Mouse (Mus musculus) liver, embryonic 15.5 days (tissue): ENCODE measurements around the gene Nfic. TPM values are rescaled to one million over a fixed set of nuclear protein-coding genes. Genes with fewer than 3 reads are reported as not detected.

Experiments used
- ATAC-seq: fragments of 200-750 bp; cut with Nextera tagmentation; 2 replicates; pipeline ENCODE4 v1.8.0; 2017; ENCODE audit warnings: moderate number of reproducible peaks, mild to moderate bottlenecking, moderate library complexity; ENCODE audit not compliant: insufficient read depth
- H3K27ac ChIP-seq: fragments of 300-500 bp; sonication (generic); replicated peaks from 2 replicates; pipeline ENCODE4 v1.5.1; 2015; ENCODE audit warnings: mild to moderate bottlenecking, inconsistent platforms
- H3K27me3 ChIP-seq: fragments of 300-500 bp; sonication (generic); 2 replicates; pipeline ENCODE4 v1.6.1; 2015; ENCODE audit warnings: mild to moderate bottlenecking, inconsistent platforms
- H3K36me3 ChIP-seq: fragments of 300-500 bp; sonication (generic); replicated peaks from 2 replicates; pipeline ENCODE4 v1.6.1; 2015; ENCODE audit warnings: moderate library complexity, mild to moderate bottlenecking, inconsistent platforms
- H3K4me1 ChIP-seq: fragments of 300-500 bp; sonication (generic); replicated peaks from 2 replicates; pipeline ENCODE4 v1.6.1; 2015; ENCODE audit warnings: inconsistent platforms
- H3K4me2 ChIP-seq: fragments of 300-500 bp; sonication (generic); 2 replicates; pipeline ENCODE4 v1.6.1; 2015; ENCODE audit warnings: moderate library complexity, mild to moderate bottlenecking, inconsistent platforms
- H3K4me3 ChIP-seq: fragments of 300-500 bp; sonication (generic); replicated peaks from 2 replicates; pipeline ENCODE4 v1.5.1; 2015; ENCODE audit warnings: mild to moderate bottlenecking, inconsistent platforms
- H3K9ac ChIP-seq: fragments of 300-500 bp; sonication (generic); 2 replicates; pipeline ENCODE4 v1.6.1; 2015; ENCODE audit warnings: moderate library complexity, mild to moderate bottlenecking, inconsistent platforms
- H3K9me3 ChIP-seq: fragments of 300-500 bp; sonication (generic); replicated peaks from 2 replicates; pipeline ENCODE4 v1.6.1; 2016; ENCODE audit warnings: inconsistent platforms
- whole genome bisulfite sequencing: fragments of 180-500 bp; shearing (Covaris S2); methylation state at CpG from one replicate; pipeline ENCODE4 v1.1.7; 2015; ENCODE audit warnings: mixed read lengths; ENCODE audit not compliant: insufficient replicate concordance; 5-methylcytosine and 5-hydroxymethylcytosine counted together
- polyA plus RNA-seq: library from polyadenylated mRNA; unstranded; fragments of >200 nt; fragmentation: Nextera tagmentation; extraction: Ambion mirVana; gene quantifications from 2 replicates; pipeline ENCODE4 v1.2.1, GENCODE M21; 2015

Nfic gene
- polyA plus RNA-seq, 1 experiment from 2014 or later = 11.5 TPM

DNA sequence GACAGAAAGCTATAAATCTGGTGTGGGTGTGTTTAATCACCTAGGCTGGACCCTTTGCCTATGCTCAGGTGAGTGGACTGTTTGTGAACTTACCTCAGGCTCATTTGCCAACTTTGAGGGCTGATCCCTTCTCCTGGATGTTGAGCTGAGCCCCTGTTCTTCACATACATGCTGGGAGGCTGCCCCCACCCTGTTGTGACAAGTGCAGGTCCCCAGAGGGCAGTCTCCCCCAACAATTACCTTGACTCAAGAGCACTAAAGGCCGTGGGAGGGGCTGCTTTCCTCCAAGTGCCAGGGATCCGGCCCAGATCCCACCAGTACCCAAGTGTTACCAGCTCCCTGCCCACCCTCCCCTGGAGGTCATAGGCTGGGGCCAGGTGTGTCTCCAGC, 29.6 kb upstream of the Nfic start:
- H3K9ac ChIP-seq = no peak overlapping the region
- 14% methylated on average over 2 of the region's 2 CpGs for WGBS
- peaks cover 31% of the 10 kb centered on the region for H3K27me3 ChIP-seq
- no peak overlapping the region for H3K4me3 ChIP-seq
- H3K36me3 ChIP-seq = peaks cover 37% of the 10 kb centered on the region
- H3K4me2 ChIP-seq = no peak overlapping the region
- no peak overlapping the region for H3K27ac ChIP-seq
- no peak; the same call in 1 of the 2 replicates for ATAC-seq
- no peaks in the 10 kb centered on the region for H3K9me3 ChIP-seq
- peaks cover 22% of the 10 kb centered on the region for H3K4me1 ChIP-seq

DNA sequence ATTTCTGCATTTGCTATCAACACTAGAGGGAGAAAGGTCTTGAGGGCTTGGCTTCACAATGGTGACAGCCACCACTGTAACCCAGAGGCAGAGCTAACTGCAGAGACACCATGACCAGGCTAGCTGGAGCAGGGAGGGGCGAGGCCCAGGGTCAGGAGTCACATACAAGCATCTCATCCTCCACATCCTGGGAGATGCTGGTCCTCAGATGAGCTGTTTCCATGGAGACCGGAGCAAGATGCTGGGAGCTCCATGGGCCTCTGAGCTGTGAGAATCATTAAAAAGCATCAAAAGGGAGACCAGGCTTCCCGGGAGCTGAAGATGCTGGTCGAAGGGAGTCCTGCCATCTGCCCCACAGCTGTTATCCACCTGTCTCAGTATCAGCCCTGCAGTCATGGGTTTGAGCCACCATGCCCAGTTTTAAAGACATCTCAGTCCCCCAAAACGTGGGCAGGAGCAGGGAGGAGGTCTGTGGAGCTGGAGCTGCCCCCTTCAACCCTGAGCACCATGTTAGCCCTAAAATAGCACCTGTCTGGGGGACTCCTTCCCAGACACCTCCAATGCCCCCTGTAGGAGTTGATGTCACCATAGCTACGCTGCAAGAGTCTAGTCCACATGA, 29.1 kb upstream of the Nfic start:
- Histone ChIP-seq H3K4me2 (no peak overlapping the region), H3K27me3 (peaks cover 36% of the 10 kb centered on the region), H3K27ac (no peak overlapping the region), H3K9me3 (no peaks in the 10 kb centered on the region), H3K36me3 (peaks cover 32% of the 10 kb centered on the region), H3K4me3 (no peak overlapping the region), H3K9ac (no peak overlapping the region), H3K4me1 (peaks cover 22% of the 10 kb centered on the region)
- ATAC-seq = no peak
- 54% methylated on average over 6 of the region's 6 CpGs for WGBS

DNA sequence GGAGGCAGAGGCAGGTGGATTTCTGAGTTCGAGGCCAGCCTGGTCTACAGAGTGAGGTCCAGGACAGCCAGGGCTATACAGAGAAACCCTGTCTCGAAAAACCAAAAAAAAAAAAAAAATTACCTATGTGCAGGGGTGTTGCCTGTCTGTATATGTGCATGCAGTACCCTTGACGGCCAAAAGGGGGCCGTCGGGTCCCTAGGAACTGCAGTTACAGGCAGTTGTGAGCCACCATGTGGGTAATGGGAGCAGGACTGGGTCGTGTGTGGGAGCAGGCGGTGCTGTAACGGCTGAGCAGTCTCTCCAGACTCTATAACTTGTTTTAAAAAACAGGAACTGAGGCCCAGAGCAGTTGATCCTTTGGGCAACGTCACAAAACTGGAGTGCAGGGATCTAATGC, 28.5 kb upstream of the Nfic start:
- peaks cover 22% of the 10 kb centered on the region for H3K4me1 ChIP-seq
- WGBS = 13% methylated on average over 9 of the region's 9 CpGs
- H3K9me3 ChIP-seq = no peaks in the 10 kb centered on the region
- ATAC-seq = no peak
- H3K36me3 ChIP-seq = peaks cover 26% of the 10 kb centered on the region
- no peak overlapping the region for H3K9ac ChIP-seq
- no peak overlapping the region for H3K4me3 ChIP-seq
- no peak overlapping the region for H3K27ac ChIP-seq
- H3K27me3 ChIP-seq = peaks cover 39% of the 10 kb centered on the region
- H3K4me2 ChIP-seq = no peak overlapping the region

DNA sequence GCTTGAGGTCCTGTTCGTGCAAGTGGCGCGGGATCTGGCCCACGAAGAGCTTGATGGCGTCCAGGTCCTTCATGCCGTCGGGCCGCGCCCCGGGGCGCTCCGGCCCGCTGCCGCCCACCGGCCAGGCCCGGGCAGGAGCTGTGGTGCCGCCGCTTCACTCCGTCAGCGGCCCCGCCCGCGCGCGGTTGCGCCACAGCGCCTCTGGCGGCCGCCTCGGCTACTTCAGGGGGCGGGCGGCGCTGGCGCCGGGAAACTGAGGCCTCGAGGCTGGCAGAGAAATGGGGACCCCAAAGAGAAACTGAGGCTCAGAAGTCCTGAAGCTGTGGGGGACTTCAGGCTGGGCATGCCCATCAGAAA, 27.1 kb upstream of the Nfic start, which contains the start of gene Celf5:
TSS of gene Celf5 (minus strand) at position 177 of the 357 bp plus-strand sequence.
- Histone ChIP-seq H3K27me3 (peaks cover 54% of the 10 kb centered on the region), H3K9ac (no peak within 1 kb of the TSS), H3K9me3 (no peaks in the 10 kb centered on the region), H3K4me3 (peak within 1 kb of the TSS; percentile 42), H3K4me1 (peaks cover 26% of the 10 kb centered on the region), H3K4me2 (peak within 1 kb of the TSS; percentile 70), H3K36me3 (peaks cover 12% of the 10 kb centered on the region), H3K27ac (no peak within 1 kb of the TSS)
- ATAC-seq = peak; percentile 27; the same call in 1 of the 2 replicates
- under 1% methylated on average over 35 of the region's 36 CpGs for WGBS

DNA sequence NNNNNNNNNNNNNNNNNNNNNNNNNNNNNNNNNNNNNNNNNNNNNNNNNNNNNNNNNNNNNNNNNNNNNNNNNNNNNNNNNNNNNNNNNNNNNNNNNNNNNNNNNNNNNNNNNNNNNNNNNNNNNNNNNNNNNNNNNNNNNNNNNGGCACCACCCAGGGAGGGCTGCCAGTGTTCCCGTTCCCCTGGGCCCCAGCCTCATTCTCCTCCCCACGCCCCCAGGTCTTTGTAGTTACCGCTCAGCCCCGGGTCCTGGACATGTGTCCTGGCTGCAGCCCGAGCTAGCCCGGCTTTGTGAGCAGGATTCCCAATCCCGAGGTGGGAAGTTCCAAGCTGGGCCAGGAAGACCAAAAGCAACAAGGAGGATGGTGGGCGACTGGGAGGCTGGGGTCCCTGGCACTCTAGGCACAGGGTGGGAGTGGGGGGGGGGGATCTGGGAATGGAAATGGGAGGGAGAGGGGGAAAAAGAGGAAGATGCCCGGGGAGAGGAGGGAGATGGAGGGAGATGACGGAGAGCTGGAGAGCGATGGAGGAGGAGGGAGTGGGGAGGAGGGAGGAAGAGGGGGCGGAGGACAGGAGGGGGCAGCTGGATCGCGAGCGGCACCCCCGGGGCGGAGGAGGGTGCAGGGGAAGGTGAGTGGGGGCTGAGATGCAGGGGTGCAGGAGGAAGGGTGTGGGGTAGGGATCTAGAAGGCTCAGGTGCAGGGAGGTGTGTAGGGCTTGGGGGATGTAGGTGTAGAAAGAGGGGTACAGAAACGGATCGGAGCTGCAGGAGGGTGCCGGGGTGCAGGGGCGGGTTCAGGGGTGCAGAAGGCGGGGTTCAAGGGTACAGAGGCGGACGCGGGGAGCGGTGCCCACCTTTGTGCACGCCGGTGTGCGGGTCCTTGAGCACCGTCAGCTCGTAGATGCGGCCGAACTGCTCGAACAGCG, 26.4 kb upstream of the Nfic start:
- 4% methylated on average over 35 of the region's 35 CpGs for WGBS
- H3K4me3 ChIP-seq = peak overlapping the region; percentile 42
- no peak for ATAC-seq
- no peak overlapping the region for H3K27ac ChIP-seq
- no peak overlapping the region for H3K9ac ChIP-seq
- peaks cover 29% of the 10 kb centered on the region for H3K4me1 ChIP-seq
- H3K27me3 ChIP-seq = peaks cover 60% of the 10 kb centered on the region
- H3K4me2 ChIP-seq = peak overlapping the region; percentile 70
- H3K36me3 ChIP-seq = peaks cover 5% of the 10 kb centered on the region
- H3K9me3 ChIP-seq = no peaks in the 10 kb centered on the region

DNA sequence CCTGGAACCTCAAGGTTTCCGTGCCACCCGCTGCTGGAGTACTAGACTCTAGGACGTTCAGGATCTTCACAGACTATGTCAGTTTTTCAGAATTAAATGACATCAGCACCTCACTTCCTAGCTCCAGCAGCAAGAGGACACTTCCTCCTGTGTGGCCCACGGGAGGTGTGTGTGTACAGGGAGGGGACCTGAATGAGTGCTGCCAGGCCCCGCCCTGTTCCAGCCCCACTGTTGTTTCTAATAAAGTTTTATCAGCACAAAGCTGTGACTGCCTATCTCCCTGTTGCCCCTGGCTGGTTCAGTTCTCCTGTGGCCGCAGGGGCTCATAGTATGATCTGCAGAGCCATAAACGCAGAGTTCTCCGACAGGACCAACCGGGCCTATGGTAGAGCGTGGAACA, 19.0 kb upstream of the Nfic start:
- no peak for ATAC-seq
- Histone ChIP-seq H3K4me1 (peaks cover 9% of the 10 kb centered on the region), H3K4me2 (no peak overlapping the region), H3K27me3 (peaks cover 98% of the 10 kb centered on the region), H3K36me3 (no peaks in the 10 kb centered on the region), H3K4me3 (no peak overlapping the region), H3K27ac (no peak overlapping the region), H3K9me3 (no peaks in the 10 kb centered on the region), H3K9ac (no peak overlapping the region)
- WGBS = 52% methylated on average over 10 of the region's 10 CpGs

DNA sequence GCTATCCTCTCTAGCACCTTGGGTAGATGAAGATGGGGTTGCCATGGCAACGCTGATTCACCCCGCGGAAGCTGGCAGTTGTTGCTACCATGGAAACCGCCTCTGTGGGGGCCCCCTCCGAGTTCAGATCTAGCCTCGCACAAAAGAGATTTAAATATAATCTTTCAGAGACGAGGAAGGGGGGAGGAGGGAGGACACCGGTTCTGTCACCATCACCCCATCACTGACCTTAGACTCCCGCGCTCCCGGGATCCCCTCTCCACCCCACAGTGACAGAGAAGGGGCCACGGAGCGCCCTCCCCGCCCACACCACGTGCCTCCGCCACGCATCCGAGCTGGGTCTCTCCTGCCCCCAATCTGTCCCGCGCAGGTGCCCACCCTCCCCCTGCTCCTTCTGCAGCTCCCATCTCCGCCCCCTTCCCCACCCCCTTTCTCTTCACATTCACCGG, 17.6 kb upstream of the Nfic start:
- Histone ChIP-seq H3K36me3 (no peaks in the 10 kb centered on the region), H3K9ac (no peak overlapping the region), H3K27ac (no peak overlapping the region), H3K4me2 (no peak overlapping the region), H3K4me1 (peaks cover 9% of the 10 kb centered on the region), H3K27me3 (peaks cover 100% of the 10 kb centered on the region), H3K9me3 (no peaks in the 10 kb centered on the region), H3K4me3 (no peak overlapping the region)
- WGBS = 3% methylated on average over 22 of the region's 22 CpGs
- no peak for ATAC-seq

DNA sequence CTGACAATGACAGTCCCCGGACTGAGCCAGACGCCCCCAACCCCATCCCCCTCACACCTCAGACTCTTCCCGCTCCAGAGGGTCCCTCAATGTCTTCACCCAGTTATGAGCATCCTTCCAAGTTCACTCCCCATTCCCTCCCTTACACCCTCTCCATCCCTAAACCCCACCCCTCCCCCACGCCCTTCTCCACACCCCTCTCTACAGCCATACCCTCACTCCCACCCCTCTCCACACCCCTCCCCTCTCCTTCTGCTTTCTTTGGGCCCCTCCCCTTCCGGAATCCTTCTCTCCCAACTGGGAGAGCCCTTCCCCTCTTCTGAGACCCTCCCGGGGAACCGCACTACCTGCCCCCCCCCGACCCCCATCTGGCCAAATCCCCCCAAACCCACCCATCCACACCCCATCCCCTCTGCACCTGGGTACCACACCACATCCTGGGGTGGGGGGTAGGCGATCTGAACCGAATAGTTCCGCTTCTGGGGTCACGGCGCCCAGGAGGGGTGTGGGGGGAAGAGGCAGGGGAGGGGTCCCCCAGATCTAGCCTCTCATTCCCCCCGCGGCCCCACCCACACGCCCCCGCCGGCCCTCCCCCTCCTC, 17.1 kb upstream of the Nfic start:
- H3K9ac ChIP-seq = no peak overlapping the region
- WGBS = 4% methylated on average over 17 of the region's 18 CpGs
- H3K27ac ChIP-seq = no peak overlapping the region
- no peak overlapping the region for H3K4me3 ChIP-seq
- H3K4me2 ChIP-seq = no peak overlapping the region
- H3K27me3 ChIP-seq = peaks cover 100% of the 10 kb centered on the region
- no peaks in the 10 kb centered on the region for H3K9me3 ChIP-seq
- H3K4me1 ChIP-seq = peaks cover 4% of the 10 kb centered on the region
- ATAC-seq = no peak
- H3K36me3 ChIP-seq = no peaks in the 10 kb centered on the region

DNA sequence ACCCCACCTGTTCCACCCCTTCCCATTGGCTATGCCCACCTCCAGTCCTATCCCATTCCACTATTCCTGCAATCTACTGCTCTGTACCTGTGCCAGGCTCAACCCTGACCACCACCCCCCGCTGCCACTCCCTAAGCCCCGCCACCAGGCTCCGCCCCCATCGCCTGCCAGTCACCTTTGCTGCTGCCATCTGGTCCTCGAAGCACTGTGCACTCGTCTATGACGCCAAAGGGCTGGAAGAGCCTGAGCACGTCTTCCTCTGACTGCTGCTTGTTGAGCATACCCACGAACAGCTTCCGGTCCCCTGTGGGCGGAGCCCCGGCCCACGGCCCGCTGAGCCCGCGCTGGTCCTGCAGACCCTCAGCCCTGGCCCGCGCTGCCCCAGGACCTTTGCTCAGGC, 15.0 kb upstream of the Nfic start:
- no peak overlapping the region for H3K4me2 ChIP-seq
- 0 out of 2 replicates have a peak, but pooled peaks cover 2% of the 10 kb centered on the region for H3K4me1 ChIP-seq
- H3K9ac ChIP-seq = no peak overlapping the region
- 27% methylated on average over 18 of the region's 18 CpGs for WGBS
- H3K27me3 ChIP-seq = peaks cover 100% of the 10 kb centered on the region
- no peak overlapping the region for H3K27ac ChIP-seq
- no peak for ATAC-seq
- no peak overlapping the region for H3K4me3 ChIP-seq
- no peaks in the 10 kb centered on the region for H3K36me3 ChIP-seq
- H3K9me3 ChIP-seq = no peaks in the 10 kb centered on the region

DNA sequence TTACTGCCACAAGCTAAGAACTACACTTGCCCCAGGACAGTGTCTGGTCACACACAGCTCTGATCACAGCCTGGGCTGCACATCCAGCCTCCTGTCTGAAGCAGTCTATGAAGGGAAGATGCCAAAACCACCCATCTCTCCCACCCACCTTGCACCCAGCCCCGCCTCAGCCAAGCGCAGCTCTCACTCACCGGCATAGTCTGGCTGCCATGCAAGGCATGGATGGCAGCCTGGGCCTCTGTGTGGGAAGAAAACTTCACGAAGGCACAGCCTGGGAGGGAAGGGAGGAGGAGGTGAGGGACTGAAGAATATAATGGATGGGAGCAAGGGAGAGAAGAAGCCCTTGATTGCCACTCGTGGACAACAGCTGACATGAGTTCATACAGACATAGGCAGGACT, 13.8 kb upstream of the Nfic start:
- no peaks in the 10 kb centered on the region for H3K9me3 ChIP-seq
- ATAC-seq = no peak
- H3K36me3 ChIP-seq = no peaks in the 10 kb centered on the region
- no peak overlapping the region for H3K4me2 ChIP-seq
- no peak overlapping the region for H3K4me3 ChIP-seq
- WGBS = 68% methylated on average over 5 of the region's 5 CpGs
- H3K27ac ChIP-seq = no peak overlapping the region
- H3K9ac ChIP-seq = no peak overlapping the region
- H3K27me3 ChIP-seq = peaks cover 100% of the 10 kb centered on the region
- H3K4me1 ChIP-seq = peaks cover 13% of the 10 kb centered on the region

DNA sequence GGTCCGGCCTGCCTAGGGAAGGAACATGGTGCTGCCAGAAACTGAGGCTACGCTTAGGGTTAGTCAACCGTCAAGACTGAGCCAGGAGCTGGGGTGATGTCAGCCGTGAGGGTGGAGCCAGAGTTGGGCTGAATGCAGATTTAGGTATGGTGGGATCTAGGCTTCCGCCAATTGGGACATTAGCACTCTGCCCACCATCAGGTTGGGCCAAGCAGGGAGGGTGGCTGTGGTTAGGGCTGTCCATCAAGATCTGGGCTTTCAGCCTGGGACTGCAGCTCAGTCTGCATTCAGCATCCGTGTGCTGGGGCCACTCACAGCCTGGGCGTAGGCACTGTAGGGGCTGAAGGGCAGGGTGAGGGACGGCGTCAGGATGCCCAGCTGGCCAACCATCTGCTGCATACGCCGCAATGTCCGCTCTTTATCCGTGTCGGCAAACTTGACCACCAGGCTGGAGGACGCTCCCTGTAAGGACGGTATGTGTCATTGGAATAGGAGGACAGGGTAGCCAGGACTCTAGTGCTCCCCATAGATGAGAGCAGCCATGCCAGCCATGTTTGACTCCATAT, 12.3 kb upstream of the Nfic start:
- Histone ChIP-seq H3K27me3 (peaks cover 100% of the 10 kb centered on the region), H3K4me2 (no peak overlapping the region), H3K9ac (no peak overlapping the region), H3K4me3 (no peak overlapping the region), H3K36me3 (no peaks in the 10 kb centered on the region), H3K27ac (no peak overlapping the region), H3K9me3 (no peaks in the 10 kb centered on the region), H3K4me1 (peaks cover 18% of the 10 kb centered on the region)
- WGBS = 68% methylated on average over 16 of the region's 16 CpGs
- ATAC-seq = no peak
